Mouse (Mus musculus) cerebellum, adult 2 months (tissue): Measurements from ENCODE around the gene Elmo1.

Experiments used
- CTCF ChIP-seq: fragments of 200-500 bp; IDR thresholded peaks from 2 replicates; pipeline ENCODE4 v1.5.1; 2011; ENCODE audit warnings: low read depth, mild to moderate bottlenecking, control low read depth, low read length, moderate library complexity, borderline replicate concordance; ENCODE audit not compliant: insufficient read depth
- POLR2A ChIP-seq: fragments of 200-500 bp; IDR thresholded peaks from 2 replicates; pipeline ENCODE4 v1.6.1; 2011; ENCODE audit warnings: low read length, control low read depth, borderline replicate concordance; ENCODE audit not compliant: insufficient read depth

DNA sequence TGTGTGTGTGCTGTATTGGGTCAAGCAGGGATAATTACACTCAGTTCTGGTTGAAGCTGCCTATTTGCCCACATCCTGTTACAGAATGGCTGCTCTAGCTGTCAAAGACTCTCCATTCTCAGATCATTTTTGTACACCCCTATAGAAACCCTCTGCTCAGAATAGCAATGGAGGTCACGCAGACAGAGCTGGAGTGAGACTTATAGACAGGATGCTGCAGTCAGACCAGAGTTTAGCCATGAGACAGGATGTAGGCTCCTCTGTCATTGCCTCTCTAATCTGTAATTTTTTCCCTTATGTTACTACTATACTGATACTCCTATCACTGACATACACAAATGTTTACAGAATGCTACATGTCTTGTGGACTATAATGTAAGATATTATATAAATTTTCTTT, 391.4 kb downstream of the Elmo1 start:
- TF ChIP-seq CTCF, result no peak
- no peak for TF ChIP-seq POLR2A
